Mouse (Mus musculus): ENCODE measurements around the gene Adamtsl2.

- TF ChIP-seq CTCF (IDR thresholded peaks at IDR 0.05; ENCODE audit: borderline replicate concordance, insufficient read depth, low read length), result no peak
- TF ChIP-seq POLR2A (IDR thresholded peaks at IDR 0.05; ENCODE audit: low read depth, low read length), result no peak
These were observed 12.1 kb upstream of the Adamtsl2 start for GRCm38 (mm10) chr2:27067124-27067523.
